Mouse (Mus musculus): ENCODE measurements around the gene AI854703.

- TF ChIP-seq CTCF (IDR thresholded peaks at IDR 0.05; ENCODE audit: low read depth, low read length): peak; percentile 79
- TF ChIP-seq POLR2A (IDR thresholded peaks at IDR 0.05; ENCODE audit: extremely low read depth, insufficient read depth, low read length): no peak
Measured at GRCm38 (mm10) chr6:48645660-48646308, 19.2 kb downstream of the AI854703 start.

All from liver, adult 2 months (tissue).